Mouse (Mus musculus) thymus, postnatal 25 days (tissue): ENCODE results near the gene Ppp6r3.

Experiments used
- DNase-seq: peaks from one replicate; pipeline ENCODE4 v3.0.0; 2022

Ppp6r3 gene

DNA sequence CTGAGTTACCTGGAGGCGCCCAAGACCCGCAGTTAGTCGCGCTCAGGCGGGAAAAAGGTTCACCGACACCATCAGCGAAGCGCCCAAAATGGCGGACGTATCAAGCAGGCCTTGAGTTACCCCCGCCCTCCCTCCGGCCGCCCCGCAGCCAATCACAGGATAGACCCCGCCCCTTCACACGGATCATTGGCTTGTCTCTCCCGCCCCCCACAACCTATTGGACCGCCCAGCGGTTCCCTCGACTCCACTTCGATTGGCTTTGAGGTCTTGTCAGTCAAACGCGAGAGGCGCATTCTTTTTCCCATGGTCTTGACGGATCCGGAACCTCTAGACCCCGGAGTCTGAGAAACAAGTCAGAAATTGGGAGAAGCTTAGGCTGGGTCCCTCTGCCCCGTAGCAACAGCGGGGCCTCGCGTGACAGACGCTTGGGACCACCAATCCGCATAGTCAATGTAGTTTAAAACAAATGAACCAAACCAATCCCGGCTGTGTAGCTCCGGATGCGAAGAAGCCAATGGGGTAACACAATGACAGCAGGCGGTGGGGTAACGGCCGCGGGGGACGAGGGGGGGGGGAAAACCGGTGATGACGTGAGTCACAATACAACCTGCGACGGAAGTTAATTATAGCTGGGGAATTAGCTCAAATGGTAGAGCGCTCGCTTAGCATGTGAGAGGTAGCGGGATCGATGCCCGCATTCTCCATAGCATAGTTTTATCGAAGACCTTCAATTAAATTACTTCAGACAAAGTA is at the start of gene Ppp6r3:
Gene Ppp6r3, minus strand, starts transcription at position 118 of the 753 bp plus-strand sequence.
- peak; percentile 98 for DNase-seq

DNA sequence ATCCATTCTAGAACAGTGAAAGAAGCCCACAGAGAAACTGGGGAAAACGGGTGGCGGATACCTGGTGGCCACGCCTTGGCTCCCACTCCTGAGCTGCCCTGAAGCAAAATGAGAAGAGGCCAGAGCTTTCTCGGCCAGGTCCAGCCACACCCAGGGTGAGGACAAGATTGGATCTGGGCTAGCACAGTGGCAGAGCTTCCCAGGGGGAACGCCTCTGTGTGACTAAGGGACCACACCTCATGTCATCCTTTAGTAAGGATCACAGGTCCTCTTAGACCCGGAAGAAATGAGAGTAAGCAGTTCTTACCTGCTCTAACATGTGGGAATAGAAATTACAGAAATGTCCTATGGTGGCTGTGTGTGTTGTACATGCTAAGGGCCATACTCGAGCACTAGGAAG is 49.6 kb upstream of the Ppp6r3 start:
- no peak for DNase-seq

DNA sequence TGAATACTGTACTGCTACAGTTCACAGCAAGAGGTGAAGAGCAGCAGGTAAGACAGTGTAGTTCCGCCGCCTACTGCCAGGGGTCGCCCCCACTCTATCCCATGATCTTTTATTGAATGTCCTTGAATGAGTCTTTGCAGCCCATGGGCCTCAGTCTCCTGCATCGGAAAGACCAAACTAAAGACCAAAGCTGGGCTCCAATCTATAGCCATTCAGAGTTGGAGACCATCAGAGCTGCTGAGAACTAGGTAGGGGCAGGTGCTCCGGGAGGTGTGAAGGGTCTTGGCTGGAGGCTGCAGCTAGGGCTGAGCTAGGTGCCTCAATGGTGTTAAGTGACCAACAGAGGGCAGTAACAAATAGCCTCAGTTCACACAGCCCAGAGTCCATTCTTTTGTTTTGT is 48.3 kb upstream of the Ppp6r3 start:
- DNase-seq, result peak; percentile 66

DNA sequence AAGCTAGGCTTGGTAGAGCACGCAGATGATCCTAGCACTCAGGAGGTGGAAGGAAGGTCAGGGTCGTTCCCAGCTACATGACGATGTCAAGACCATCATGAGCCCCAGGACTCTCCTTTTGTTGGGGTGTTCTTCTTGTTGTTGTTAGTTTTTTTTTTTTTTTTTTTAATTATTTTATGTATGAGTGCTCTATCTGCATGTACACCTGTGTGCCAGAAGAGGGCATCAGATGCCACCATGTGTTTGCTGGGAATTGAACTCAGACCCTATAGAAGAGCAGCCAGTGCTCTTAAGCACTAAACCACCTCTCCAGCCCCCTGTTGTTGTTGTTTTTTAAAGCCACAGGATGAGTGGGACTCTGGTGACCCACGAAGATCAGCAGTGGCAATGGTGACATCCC is 47.7 kb upstream of the Ppp6r3 start:
- no peak for DNase-seq

DNA sequence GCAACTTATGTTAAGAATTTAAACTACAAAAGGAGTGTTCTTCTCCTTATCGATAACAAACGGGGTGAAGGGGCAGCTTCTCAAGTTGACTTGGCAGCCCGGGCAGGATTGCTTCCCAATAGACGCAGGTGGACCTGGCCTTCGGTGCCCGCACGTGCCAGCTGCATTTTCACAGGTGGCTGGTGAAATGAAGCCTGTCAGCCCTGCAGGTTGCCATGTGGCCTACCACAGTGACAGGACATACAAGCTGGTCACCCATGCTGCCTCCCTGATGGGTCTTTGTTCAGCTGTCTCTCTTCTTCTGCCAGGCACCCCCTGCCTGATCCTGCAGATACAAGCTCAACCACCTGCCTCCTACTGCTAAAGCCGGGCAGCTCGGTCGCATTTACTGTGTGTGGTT is 45.3 kb upstream of the Ppp6r3 start:
- no peak for DNase-seq

DNA sequence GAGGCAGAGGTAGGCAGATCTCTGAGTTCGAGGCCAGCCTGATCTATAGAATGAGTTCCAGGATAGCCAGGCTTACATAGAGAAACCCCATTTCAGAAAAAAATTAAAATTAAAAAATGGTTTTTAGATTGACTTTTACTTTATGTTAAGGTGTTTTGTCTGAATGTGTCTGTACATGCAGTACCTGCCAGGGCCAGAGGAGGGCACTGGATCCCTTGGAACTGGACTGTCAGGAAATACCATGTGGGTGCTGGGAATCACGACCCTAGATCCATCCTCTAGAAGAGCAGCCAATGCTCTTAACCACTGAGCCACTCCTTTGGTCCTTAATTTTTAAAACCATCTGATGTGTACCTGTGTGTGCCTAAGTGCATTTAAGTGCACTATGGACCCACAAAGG is 43.8 kb upstream of the Ppp6r3 start:
- peak; percentile 25 for DNase-seq

DNA sequence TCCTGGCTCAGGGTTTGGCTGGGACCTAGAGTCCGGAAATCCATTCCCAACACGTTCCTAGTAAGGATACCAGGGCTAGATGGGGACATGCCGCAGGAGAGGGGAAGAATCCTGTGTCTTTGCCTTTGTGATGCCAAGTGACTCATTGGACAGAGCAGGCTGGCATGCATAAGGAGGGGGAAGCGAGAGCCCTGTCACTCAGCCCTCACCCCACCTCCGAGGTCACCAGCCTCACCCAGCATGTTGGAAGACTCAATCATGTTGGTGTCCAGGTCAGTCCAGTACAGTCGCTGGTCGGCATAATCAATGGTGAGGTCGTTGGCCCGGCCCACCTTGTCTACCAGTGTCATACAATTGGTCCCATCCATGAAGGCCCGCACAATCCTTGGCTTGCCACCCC is 38.4 kb upstream of the Ppp6r3 start:
- DNase-seq, result no peak

DNA sequence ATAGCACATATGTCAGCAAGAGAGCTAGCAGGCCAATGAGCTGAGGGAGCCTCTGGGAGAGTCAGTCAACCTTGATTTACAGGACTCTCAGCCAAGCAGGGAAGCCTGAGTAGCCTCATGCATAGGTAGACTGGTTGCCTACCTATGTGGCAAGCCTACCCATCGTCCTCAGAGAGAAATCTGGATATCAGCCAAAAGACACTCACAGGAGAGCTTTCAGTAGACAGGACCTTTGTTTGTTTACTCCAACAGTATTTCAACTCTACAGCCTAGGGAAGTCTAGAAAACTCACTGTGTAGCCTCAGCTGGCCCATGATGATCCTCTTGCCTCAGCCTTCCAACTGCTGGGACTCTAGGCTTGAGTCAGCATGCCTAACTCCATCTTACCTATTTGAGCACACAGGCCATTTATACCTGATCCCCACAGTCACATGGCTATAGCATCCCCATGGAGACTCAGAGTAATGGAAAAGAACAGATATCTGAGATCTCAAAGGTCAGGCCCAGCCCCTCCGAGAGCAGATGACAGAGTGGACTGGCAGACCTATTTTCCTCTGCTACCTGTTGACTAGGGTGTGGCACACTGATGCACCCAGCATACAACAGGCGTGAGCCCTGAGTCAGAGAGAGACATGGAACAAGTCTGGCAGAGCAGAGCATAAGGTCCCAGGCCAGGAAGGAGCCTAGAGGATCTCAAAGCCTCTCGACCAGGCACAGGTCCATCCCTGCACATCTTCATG is 37.2 kb upstream of the Ppp6r3 start:
- DNase-seq, result no peak

DNA sequence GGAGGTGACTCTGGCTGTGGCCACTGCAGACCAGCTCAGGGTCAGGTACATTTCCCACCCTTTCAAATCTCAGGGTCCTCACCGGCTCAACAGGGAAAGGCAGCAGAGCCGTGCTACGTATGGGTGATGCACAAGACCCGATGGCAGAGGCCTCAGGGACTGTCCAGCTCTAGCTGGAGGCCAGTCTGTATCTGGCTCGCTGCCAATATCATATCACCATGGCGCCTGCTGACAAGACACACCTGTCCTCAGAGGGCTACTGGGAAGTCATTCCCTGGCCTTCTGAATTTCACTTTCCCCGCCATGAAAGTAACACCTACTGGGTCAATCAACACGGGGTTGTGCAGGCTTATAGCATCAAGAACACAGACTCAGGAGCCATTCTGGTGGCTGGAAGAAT is 36.2 kb upstream of the Ppp6r3 start:
- no peak for DNase-seq

DNA sequence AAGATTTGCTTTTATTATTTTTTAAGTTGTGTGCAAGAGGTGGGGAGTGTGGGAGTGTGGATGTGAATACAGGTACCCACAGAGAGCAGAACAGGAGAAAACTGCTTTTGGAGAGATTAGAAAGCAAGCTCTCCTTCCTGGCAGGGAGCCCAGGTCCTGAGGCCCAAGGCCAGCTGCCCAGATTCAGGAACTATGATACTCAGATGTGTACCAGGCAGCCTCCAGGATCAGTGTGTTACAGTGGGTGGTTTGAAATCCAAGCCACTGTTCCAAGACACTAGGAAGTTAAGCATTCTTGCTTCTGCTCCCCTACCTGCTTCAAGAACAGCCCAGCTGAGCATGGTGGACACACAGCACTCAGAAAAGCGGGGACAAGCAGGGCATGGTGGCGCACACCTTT is 35.3 kb upstream of the Ppp6r3 start:
- no peak for DNase-seq

DNA sequence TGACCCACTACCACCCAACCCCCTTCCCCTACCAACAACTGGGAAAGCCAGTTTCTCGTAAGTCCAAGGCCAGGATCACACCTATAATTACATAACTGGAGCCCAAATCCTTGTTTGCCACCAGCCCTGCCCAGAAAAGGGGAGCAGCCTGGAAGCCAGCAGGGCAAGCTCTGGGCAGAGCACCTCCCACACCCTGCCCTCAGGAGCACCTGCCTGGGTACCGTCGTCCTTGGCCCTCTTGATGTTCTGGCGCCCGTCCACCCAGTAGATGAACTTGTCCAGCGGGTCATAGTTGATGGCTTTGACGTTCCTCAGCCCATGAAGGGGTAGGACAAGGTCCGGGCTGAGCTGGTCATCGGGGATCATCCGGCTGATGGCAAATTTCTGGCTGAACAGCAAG is 34.3 kb upstream of the Ppp6r3 start:
- DNase-seq, result no peak

DNA sequence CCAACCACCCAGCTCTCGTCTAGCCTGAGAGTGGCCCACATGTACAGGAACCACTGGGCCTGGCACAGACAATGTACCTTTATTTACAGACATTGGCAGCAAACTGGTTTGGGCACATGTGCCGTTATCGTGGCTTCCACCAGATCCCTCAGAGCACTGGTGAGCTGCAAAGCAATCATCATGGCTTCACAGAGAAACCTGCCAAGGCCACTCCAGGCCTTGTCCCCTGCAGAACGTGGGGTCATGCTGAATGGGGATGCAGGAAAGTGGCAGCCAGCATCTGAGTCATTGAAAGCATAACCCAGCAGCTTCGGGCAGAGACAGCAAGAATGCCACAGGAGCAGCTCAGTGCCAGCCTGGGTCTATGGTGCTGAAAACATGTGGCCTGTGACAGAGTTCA is 18.8 kb upstream of the Ppp6r3 start:
- no peak for DNase-seq

DNA sequence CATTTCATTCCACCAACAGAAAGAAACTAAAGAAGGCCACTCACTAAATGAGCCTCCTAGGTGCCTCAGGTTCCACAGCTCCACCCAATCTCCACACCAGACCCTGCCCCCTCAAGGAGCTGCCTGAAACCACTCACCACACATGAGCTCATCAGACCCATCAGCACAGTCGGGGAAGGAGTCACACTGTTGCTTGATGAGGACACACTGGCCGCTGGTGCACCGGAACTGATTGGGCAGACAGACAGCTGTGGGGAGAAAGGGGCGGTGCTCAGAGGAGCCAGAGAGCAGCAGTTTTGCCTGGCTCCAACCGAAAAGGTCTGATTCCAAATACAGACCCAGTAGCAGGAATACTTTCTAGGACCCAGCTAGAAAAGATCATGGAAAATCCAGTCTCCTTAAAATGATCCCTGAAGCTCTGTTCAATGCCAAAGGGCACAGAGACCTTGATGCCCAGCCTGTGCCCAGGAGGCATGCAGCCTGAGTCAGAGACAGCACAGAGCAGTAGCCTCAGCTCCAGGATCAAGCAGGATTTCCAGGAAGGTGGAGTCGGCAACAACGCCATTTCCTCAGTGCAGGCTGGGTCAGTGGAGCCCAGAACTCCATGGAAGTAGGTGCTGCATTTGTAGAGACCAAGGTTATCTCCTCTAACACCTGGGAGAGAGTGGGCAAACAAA is 18.0 kb upstream of the Ppp6r3 start:
- no peak for DNase-seq

DNA sequence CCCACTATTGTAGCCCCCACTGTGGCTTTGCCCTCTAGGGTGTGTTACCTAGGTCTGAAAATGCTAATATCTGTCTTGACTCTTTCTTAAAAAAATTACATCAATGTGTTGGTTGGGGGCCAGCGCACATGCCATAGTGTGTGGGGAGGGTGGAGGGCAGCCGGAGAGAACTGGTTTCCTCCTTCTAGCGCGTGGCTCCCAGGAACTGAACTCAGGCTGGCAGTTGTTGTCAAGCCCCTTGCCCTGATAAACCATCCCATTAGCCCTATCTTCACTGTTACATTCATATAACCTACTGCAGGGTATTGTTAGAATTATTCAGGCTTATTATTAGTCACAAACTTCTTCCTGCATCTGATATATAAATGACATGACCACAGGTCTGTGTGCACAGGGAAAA is 14.4 kb upstream of the Ppp6r3 start:
- DNase-seq, result no peak

DNA sequence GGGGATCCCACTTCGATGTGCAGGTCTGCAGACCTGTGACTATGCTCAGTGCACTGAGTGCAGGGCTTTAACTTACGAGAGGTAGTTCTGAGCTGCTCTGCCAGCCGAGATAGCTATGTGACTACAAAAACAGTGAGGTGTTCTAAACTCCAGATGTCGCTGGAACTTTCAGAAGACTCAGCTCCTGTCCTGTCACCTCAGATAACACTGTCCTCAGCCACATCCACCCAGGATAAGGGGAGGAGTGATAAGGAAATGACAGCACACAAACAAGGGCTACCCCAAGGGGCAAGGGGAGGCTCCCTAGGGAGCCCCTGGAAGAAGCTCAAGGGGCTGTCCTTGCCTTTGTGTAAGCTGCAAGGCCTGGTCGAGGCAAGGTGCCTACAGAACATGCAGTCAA is 14.0 kb upstream of the Ppp6r3 start:
- no peak for DNase-seq

DNA sequence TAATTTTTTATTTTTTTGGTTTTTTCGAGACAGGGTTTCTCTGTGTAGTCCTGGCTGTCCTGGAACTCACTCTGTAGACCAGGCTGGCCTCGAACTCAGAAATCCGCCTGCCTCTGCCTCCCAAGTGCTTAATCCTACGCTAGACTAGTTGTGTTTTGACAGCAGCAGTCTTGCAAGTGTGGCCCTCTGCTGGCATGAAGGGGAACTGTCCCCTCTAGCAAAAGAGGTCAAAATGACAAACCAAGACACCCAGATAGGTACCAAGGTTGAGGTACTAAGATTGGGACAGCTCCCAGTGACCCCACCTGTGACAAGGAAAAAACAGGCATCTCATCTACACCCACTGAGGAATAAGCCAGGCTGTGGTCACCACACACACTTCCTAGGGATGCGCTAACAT is 12.2 kb upstream of the Ppp6r3 start:
- DNase-seq, result peak; percentile 58

DNA sequence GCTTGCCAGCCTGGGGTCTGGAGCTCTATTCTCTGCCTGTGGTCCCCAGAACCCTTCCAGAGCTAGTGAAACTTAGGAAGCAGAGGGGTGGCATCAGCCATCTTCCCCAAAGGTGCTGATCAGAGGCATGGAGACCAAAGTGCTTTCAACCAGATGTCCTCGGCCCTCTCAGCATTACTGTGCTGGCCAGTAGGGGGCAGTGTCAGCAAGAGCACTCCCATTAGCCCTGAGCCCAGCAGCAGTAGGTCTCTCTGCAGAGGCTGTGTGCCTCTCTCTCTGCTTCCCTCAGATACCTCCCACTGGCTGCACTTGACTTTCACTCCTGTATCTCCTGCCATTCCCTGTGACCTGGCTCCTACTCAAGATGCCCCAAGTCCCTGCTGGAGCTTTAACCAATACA is 11.0 kb upstream of the Ppp6r3 start:
- DNase-seq, result peak; percentile 61

DNA sequence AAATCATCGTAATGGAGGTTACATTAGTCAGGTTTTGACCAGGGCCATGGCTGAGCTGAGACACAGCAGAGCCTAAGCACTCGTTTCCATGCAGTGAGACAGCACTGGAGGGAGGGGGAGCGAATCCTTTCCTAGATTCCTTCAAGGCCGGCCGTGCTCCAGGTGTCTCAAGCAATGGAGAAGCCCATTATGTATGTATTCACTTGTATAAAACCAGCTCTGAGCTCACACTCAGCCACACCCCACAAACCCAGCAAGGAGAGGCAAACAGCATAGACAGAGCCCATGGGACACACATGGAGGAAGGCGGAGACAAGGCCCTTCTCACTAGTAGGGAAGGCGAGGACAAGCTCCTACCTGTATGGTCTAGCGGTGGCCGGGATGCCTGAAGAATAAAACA is 10.5 kb upstream of the Ppp6r3 start:
- no peak for DNase-seq

DNA sequence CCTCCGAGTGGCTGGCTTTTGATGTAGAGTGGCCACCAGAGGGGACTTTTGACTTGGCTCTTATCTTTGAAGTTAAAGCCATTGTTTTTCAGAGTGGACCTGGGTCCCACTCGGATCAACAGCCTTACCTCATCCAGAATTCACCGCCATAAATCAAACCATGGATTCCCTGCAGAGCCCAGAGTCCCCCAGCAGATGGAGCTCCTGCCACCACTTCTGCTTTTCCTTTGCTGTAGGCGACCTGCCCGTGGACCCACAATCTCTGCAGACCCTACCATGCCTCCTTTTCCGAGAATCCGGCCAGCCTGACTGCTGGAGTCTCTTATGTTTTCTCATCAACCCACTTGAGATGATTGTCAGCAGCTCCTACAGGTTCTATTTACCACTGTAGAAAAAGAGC is 5.8 kb upstream of the Ppp6r3 start:
- DNase-seq, result peak; percentile 56

DNA sequence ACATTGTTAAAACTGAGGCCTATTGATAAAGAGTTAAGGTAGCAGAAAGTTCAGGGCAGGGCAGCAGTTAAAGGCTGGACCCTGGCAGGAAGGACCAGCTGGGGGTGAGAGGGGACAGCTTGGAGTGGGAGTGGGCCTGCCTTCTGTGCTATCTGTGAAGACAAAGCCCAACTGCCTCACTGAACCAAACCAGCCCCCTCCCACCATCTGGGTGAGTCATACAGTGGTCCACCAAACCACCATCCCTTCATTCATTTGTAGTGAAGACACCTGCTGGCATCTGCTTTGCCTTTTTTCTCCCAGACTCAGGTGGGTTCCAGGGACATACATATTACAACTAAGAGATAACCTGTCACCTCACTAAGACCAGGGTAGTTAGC is 2.4 kb upstream of the Ppp6r3 start:
- no peak for DNase-seq

DNA sequence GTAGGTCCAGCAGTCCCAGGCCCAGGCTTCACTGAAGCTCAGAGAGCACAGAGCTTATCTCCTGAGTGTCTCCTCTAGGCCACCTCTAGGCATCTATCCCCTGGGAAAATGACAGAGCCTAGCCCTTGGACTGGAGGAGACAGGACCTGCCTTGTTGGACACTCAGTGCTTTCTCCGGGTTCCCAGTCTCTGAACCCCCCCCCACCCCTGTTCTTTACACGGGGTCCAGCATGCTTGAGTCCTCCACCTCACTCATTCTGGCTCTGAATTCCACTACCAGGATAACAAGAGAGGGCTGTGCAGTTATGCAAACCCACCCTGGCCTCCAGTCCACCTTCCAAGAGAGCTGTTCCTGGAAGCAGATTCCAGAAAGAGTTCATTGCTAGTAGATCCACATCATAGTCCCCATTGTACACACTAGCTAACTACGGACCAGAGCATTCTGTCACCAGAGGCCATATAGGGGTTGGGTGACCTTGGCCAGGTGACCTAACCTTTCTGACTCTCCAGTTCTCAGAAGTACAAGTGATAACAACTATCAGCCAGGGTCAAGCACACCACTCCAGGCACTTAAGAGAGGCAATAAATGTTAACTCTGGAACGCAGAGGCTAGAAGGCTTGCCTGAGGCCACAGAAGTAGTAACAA is 1.8 kb upstream of the Ppp6r3 start:
- no peak for DNase-seq

DNA sequence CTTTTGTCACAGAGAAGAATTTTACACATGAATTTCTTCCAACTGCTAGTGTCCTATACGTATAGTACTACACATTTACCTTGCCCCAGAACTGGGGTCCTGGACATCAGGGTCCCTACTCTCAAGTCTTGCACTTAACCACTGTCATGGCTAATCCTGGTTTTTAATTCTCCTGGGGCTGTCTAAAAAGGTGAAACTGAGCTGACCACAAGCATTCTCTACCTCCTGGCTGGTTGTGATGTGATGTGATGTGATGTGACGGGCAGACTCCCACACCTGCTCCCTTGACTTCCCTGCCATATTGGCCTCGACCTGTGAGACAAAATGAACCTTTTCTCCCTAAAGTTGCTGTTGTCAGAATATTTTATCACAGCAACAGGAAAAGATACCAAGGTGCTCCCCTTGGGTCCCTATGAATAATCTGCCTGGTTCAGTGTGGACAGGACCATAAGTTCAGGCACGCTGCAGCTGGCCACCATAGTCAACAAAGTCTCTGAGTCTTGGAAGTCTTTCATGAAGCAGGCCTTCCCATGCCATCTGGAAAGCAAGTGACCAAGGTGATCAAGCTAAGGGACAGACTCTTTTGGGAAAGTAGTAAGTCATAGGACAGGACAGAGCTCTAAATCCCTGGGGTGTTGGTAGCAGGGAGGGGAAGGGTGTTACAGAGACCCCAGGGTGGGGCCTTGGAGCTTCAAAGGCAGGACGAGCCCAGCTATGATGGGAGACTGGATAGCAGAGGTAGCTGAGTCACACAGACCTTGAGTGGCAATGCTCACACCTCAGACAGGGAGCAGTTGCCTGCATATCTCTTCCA is 1.1 kb upstream of the Ppp6r3 start:
- peak; percentile 12 for DNase-seq

DNA sequence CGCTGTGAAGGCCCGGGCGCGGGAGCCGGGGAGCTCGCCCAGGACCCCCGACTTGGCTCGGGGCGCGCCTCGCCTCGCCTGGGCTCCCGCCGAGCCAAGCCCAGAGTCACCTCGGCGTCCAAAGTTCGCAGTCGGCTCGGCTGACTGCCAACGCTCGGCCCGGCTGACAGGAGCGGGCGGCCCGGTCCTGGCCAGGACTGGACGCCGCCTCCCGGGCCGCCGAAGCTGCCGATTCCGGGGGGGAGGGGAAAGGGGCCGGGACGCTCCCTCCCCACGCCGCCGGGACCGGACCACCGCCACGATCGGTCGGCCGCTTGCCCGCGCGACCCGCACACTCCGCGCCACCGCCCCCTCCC is 295 bp downstream of the Ppp6r3 start:
- no peak for DNase-seq
